Mouse (Mus musculus): ENCODE data around the gene Gria2.

DNA sequence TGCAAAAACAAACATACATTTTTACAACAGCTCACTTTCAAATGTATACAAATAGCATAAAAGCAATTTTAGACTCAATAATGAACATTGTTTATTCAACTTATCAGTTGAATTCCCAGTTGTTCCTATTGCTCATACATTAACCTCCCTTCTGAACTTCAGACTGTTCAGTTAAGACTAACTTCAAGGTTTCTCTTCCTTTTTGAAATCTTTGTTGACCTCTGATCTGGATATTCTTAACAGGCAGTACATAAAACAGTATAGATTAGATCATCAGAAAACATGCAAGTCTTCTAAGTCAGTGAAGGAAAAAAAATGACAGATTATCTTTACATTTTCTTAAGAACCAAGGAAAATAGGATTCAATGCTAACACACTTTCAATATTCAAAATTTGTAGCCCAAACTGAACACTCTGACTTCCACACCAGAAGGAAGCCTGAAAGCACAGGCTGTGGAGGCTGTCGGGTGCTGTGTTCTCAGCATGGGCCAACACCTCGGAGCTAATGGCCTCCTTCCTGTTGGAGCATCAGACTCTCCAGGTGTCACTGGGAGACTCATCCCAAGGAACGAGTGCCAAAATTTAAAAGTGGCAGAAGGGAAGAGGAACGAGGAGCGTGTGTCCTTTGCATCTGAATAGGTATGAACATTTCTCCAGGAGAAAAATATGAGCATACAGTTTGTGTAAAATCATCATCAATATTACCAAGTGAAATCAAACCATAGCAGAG lies 33.0 kb downstream of the Gria2 start:
- TF ChIP-seq CTCF (IDR thresholded peaks at IDR 0.05; ENCODE audit: low read depth) (no peak), EP300 (IDR thresholded peaks at IDR 0.05; ENCODE audit: low read depth) (no peak)
